In the genomic region with DNA sequence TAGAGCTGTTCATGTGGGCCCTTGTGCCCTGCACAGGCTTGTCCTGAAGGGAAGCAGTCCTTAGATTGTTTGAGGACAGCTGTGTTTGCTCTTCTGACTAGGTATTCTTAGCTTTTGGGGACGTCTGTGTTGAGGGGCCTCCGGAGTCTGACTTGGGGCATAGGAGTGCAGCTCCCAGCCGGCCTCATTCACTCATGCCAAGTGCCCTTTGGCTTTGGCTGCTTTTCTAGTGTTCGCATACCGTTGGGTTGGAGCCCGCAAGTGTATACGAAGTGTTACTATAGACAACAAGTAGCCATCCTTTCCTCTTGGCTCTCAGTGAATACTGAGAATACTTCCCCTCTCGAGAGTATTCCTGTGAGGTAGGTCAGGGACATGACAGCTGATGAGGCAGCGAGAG, we compare ENCODE assay signal across 27 mouse cellular contexts. TPM values are rescaled to one million over a fixed set of nuclear protein-coding genes. Genes with fewer than 3 reads are reported as not detected.
DNase-seq lines count a peak whose midpoint lies in the region; ATAC-seq and TF ChIP-seq lines count a peak whose summit lies in the region.
"Had no signal": no experiment of that assay in that cellular context is flagged by ENCODE, and none has a peak within 500 bp of the region (broad histone marks: within the 10 kb centered on the region; RNA-seq: fewer than 3 reads in every experiment).

No protein-coding gene starts in this region.

- no peaks in the 10 kb centered on the region for H3K27me3 ChIP-seq in hindbrain, embryonic 13.5 days
- no peaks in the 10 kb centered on the region for H3K27me3 ChIP-seq in hindbrain, embryonic 12.5 days
- no peaks in the 10 kb centered on the region for H3K27me3 ChIP-seq in kidney, embryonic 15.5 days
- no peaks in the 10 kb centered on the region for H3K27me3 ChIP-seq in midbrain, postnatal 0 days (ENCODE audit: insufficient read depth, low read length)
- no peaks in the 10 kb centered on the region for H3K27me3 ChIP-seq in midbrain, embryonic 14.5 days (ENCODE audit: control insufficient read depth, insufficient read depth, low read length)
- H3K27me3 ChIP-seq: embryonic facial prominence, embryonic 15.5 days had no signal

- H3K9ac ChIP-seq in hindbrain, embryonic 13.5 days = peak overlapping the region; percentile 13; the same call in 1 of the 2 replicates
- no peak overlapping the region for H3K9ac ChIP-seq in hindbrain, embryonic 12.5 days
- no peak overlapping the region for H3K9ac ChIP-seq in kidney, embryonic 15.5 days
- H3K9ac ChIP-seq in midbrain, postnatal 0 days (replicated peaks; ENCODE audit: low read length, poor library complexity, severe bottlenecking) = no peak overlapping the region
- no peak overlapping the region for H3K9ac ChIP-seq in midbrain, embryonic 14.5 days (replicated peaks; ENCODE audit: low read length)
- H3K9ac ChIP-seq: embryonic facial prominence, embryonic 15.5 days had no signal

- H3K36me3 ChIP-seq in hindbrain, embryonic 13.5 days = peaks cover 94% of the 10 kb centered on the region
- H3K36me3 ChIP-seq in hindbrain, embryonic 12.5 days = peaks cover 83% of the 10 kb centered on the region
- peaks cover 99% of the 10 kb centered on the region for H3K36me3 ChIP-seq in kidney, embryonic 15.5 days
- H3K36me3 ChIP-seq in midbrain, postnatal 0 days (ENCODE audit: insufficient read depth, low read length) = peaks cover 82% of the 10 kb centered on the region
- H3K36me3 ChIP-seq in midbrain, embryonic 14.5 days (ENCODE audit: control insufficient read depth, insufficient read depth, low read length) = peaks cover 99% of the 10 kb centered on the region

- H3K4me2 ChIP-seq in hindbrain, embryonic 13.5 days = no peak overlapping the region
- H3K4me2 ChIP-seq in hindbrain, embryonic 12.5 days (replicated peaks) = no peak overlapping the region
- no peak overlapping the region for H3K4me2 ChIP-seq in kidney, embryonic 15.5 days
- no peak overlapping the region for H3K4me2 ChIP-seq in midbrain, postnatal 0 days (ENCODE audit: low read depth, low read length, poor library complexity, severe bottlenecking)
- H3K4me2 ChIP-seq in midbrain, embryonic 14.5 days (ENCODE audit: low read length) = no peak overlapping the region
- H3K4me2 ChIP-seq: embryonic facial prominence, embryonic 15.5 days had no signal

- no peaks in the 10 kb centered on the region for H3K9me3 ChIP-seq in hindbrain, embryonic 13.5 days
- H3K9me3 ChIP-seq in hindbrain, embryonic 12.5 days (replicated peaks) = no peaks in the 10 kb centered on the region
- no peaks in the 10 kb centered on the region for H3K9me3 ChIP-seq in kidney, embryonic 15.5 days (replicated peaks)
- H3K9me3 ChIP-seq in midbrain, postnatal 0 days (ENCODE audit: low read length) = no peaks in the 10 kb centered on the region
- H3K9me3 ChIP-seq in midbrain, embryonic 14.5 days (ENCODE audit: control insufficient read depth, low read length) = no peaks in the 10 kb centered on the region
- H3K9me3 ChIP-seq: embryonic facial prominence, embryonic 15.5 days; forebrain, embryonic 10.5 days had no signal

- no peaks in the 10 kb centered on the region for H3K4me1 ChIP-seq in hindbrain, embryonic 13.5 days (replicated peaks)
- no peaks in the 10 kb centered on the region for H3K4me1 ChIP-seq in hindbrain, embryonic 12.5 days
- 0 out of 2 replicates have a peak, but pooled peaks cover 2% of the 10 kb centered on the region for H3K4me1 ChIP-seq in kidney, embryonic 15.5 days
- no peaks in the 10 kb centered on the region for H3K4me1 ChIP-seq in midbrain, postnatal 0 days (ENCODE audit: insufficient read depth, low read length)
- H3K4me1 ChIP-seq in midbrain, embryonic 14.5 days (ENCODE audit: control insufficient read depth, insufficient read depth, low read length) = no peaks in the 10 kb centered on the region
- H3K4me1 ChIP-seq: embryonic facial prominence, embryonic 15.5 days; forebrain, embryonic 10.5 days had no signal

- H3K4me3 ChIP-seq in hindbrain, embryonic 13.5 days = no peak overlapping the region
- H3K4me3 ChIP-seq in hindbrain, embryonic 12.5 days = no peak overlapping the region
- no peak overlapping the region for H3K4me3 ChIP-seq in kidney, embryonic 15.5 days (replicated peaks)
- no peak overlapping the region for H3K4me3 ChIP-seq in midbrain, postnatal 0 days (ENCODE audit: low read depth, low read length)
- H3K4me3 ChIP-seq in midbrain, embryonic 14.5 days (replicated peaks; ENCODE audit: low read depth, low read length) = no peak overlapping the region
- H3K4me3 ChIP-seq: embryonic facial prominence, embryonic 15.5 days; erythroblast, embryonic 14.5 days; forebrain, embryonic 10.5 days; gastrocnemius, adult 2 months had no signal

- peak; percentile 56 for DNase-seq in kidney, adult 18-20 months
- peak; percentile 44 to 57 for DNase-seq in kidney, postnatal 36 days
- DNase-seq in kidney, postnatal 4 days = no peak
- DNase-seq in midbrain, postnatal 0 days (ENCODE audit: low spot score) = peak; percentile 10
- no peak for DNase-seq in midbrain, embryonic 14.5 days
- DNase-seq: adrenal gland, postnatal 10 days; cerebellum, adult 11 months; cerebellum, adult 8-10 months; cerebellum, postnatal 14 days; embryo, embryonic 11 days; gastrocnemius, adult 2 months; gastrocnemius, postnatal 25 days; heart, postnatal 10 days; heart, postnatal 4 days had no signal

- peak; percentile 25; the same call in 1 of the 2 replicates for ATAC-seq in hindbrain, embryonic 13.5 days (ENCODE audit: low FRiP score)
- no peak; the same call in 1 of the 2 replicates for ATAC-seq in hindbrain, embryonic 12.5 days (ENCODE audit: low FRiP score)
- no peak for ATAC-seq in kidney, embryonic 15.5 days (replicated peaks; ENCODE audit: low FRiP score)
- ATAC-seq in midbrain, postnatal 0 days (ENCODE audit: low FRiP score) = no peak
- ATAC-seq in midbrain, embryonic 14.5 days (ENCODE audit: low FRiP score, low TSS enrichment) = no peak
- ATAC-seq: forebrain, embryonic 14.5 days had no signal

- 83% methylated on average over 9 of the region's 9 CpGs for WGBS in hindbrain, embryonic 13.5 days
- 90% methylated on average over 9 of the region's 9 CpGs for WGBS in hindbrain, embryonic 12.5 days
- 89% methylated on average over 9 of the region's 9 CpGs for WGBS in kidney, embryonic 15.5 days
- 83% methylated on average over 9 of the region's 9 CpGs for WGBS in midbrain, postnatal 0 days
- WGBS in midbrain, embryonic 14.5 days = 83% methylated on average over 9 of the region's 9 CpGs

- no peak overlapping the region for H3K27ac ChIP-seq in hindbrain, embryonic 13.5 days
- H3K27ac ChIP-seq in hindbrain, embryonic 12.5 days = no peak overlapping the region
- H3K27ac ChIP-seq in kidney, embryonic 15.5 days = no peak overlapping the region
- no peak overlapping the region for H3K27ac ChIP-seq in midbrain, postnatal 0 days (ENCODE audit: low read depth, low read length)
- H3K27ac ChIP-seq in midbrain, embryonic 14.5 days (replicated peaks; ENCODE audit: low read depth, low read length) = no peak overlapping the region
- H3K27ac ChIP-seq: embryonic facial prominence, embryonic 15.5 days; forebrain, embryonic 10.5 days; gastrocnemius, adult 2 months had no signal

- no peak for TF ChIP-seq CTCF in midbrain, postnatal 0 days (IDR thresholded peaks at IDR 0.05)

RNA-seq across cellular contexts. Expression of gene Polr3e, which starts 20.7 kb away (rescaled TPM):
- 23.1 and 24.2 TPM in 2 replicates for polyA plus RNA-seq in hindbrain, embryonic 13.5 days (2015; fragmentation: Nextera tagmentation; extraction: Ambion mirVana)
- 29.2 and 29.8 TPM in 2 replicates for polyA plus RNA-seq in hindbrain, embryonic 12.5 days (2016; fragmentation: Nextera tagmentation; extraction: Ambion mirVana)
- polyA plus RNA-seq in kidney, embryonic 15.5 days (2015; fragmentation: Nextera tagmentation; extraction: Ambion mirVana) = 42.7 and 44.0 TPM in 2 replicates
- 29.4 and 30.6 TPM in 2 replicates for total RNA-seq in midbrain, postnatal 0 days (2014; rRNA removed)
- polyA plus RNA-seq in midbrain, postnatal 0 days (2015; fragmentation: Nextera tagmentation; extraction: Ambion mirVana) = 18.6 and 20.4 TPM in 2 replicates
- polyA plus RNA-seq in midbrain, embryonic 14.5 days (2014; fragmentation: Nextera tagmentation; extraction: Ambion mirVana) = 20.6 and 21.6 TPM in 2 replicates

RNA-seq across cellular contexts. Expression of gene Cdr2, which starts 43.9 kb away (rescaled TPM):
- 14.6 and 16.1 TPM in 2 replicates for polyA plus RNA-seq in hindbrain, embryonic 13.5 days (2015; fragmentation: Nextera tagmentation; extraction: Ambion mirVana)
- polyA plus RNA-seq in hindbrain, embryonic 12.5 days (2016; fragmentation: Nextera tagmentation; extraction: Ambion mirVana) = 19.0 and 19.7 TPM in 2 replicates
- polyA plus RNA-seq in kidney, embryonic 15.5 days (2015; fragmentation: Nextera tagmentation; extraction: Ambion mirVana) = 11.3 and 11.6 TPM in 2 replicates
- total RNA-seq in midbrain, postnatal 0 days (2014; rRNA removed) = 26.7 and 30.7 TPM in 2 replicates
- polyA plus RNA-seq in midbrain, postnatal 0 days (2015; fragmentation: Nextera tagmentation; extraction: Ambion mirVana) = 8.4 and 9.1 TPM in 2 replicates
- polyA plus RNA-seq in midbrain, embryonic 14.5 days (2014; fragmentation: Nextera tagmentation; extraction: Ambion mirVana) = 16.3 and 17.8 TPM in 2 replicates

RNA-seq across cellular contexts. Expression of gene Mfsd13b, which starts 44.1 kb away (rescaled TPM):
- 0.14 and 0.42 TPM in 2 replicates for polyA plus RNA-seq in hindbrain, embryonic 13.5 days (2015; fragmentation: Nextera tagmentation; extraction: Ambion mirVana)
- 0.39 TPM in 1 of 2 replicates, not detected in the other for polyA plus RNA-seq in hindbrain, embryonic 12.5 days (2016; fragmentation: Nextera tagmentation; extraction: Ambion mirVana)
- not detected in 2 replicates for polyA plus RNA-seq in kidney, embryonic 15.5 days (2015; fragmentation: Nextera tagmentation; extraction: Ambion mirVana)
- 0.19 TPM in 1 of 2 replicates, not detected in the other for total RNA-seq in midbrain, postnatal 0 days (2014; rRNA removed)
- 0.18 and 0.26 TPM in 2 replicates for polyA plus RNA-seq in midbrain, postnatal 0 days (2015; fragmentation: Nextera tagmentation; extraction: Ambion mirVana)
- 0.28 TPM in 1 of 2 replicates, not detected in the other for polyA plus RNA-seq in midbrain, embryonic 14.5 days (2014; fragmentation: Nextera tagmentation; extraction: Ambion mirVana)
- total RNA-seq: adrenal gland, postnatal 4 days; common myeloid progenitor, adult 5-6 weeks; gastrocnemius, adult 2 months; gastrocnemius, postnatal 25 days; granulocyte monocyte progenitor cell, adult 5-6 weeks; heart, postnatal 10 days; heart, postnatal 4 days; MEL had no signal
- polyA plus RNA-seq: C2C12; embryonic facial prominence, embryonic 11.5 days; erythroblast, embryonic 14.5 days had no signal

Comparison
In these comparisons a context has a peak if more than half of its experiments do, and no peak if none do; other contexts are left out.
1. DNase-seq: peak in kidney, adult 18-20 months (single experiment), kidney, postnatal 36 days (2 of 2) and midbrain, postnatal 0 days (single experiment); none in kidney, postnatal 4 days (0 of 2) and midbrain, embryonic 14.5 days (single experiment).